Mouse (Mus musculus) stomach, embryonic 16.5 days (tissue): Measurements from ENCODE around the gene Fam198b. TPM values are rescaled to one million over a fixed set of nuclear protein-coding genes. Genes with fewer than 3 reads are reported as not detected.

Experiments used
- ATAC-seq: fragments of 200-750 bp; cut with Nextera tagmentation; 2 replicates; pipeline ENCODE4 v1.8.0; 2017; ENCODE audit warnings: moderate number of reproducible peaks, moderate TSS enrichment; ENCODE audit not compliant: insufficient read depth, low FRiP score
- H3K27ac ChIP-seq: fragments of 300-500 bp; sonication (generic); 2 replicates; pipeline ENCODE4 v1.5.1; 2014; ENCODE audit warnings: low read length
- H3K27me3 ChIP-seq: fragments of 300-500 bp; sonication (generic); 2 replicates; pipeline ENCODE4 v1.6.1; 2014; ENCODE audit warnings: low read length, control low read depth, mixed read lengths; ENCODE audit not compliant: control insufficient read depth, insufficient read depth
- H3K36me3 ChIP-seq: fragments of 300-500 bp; sonication (generic); 2 replicates; pipeline ENCODE4 v1.6.1; 2014; ENCODE audit warnings: low read length; ENCODE audit not compliant: control insufficient read depth, insufficient read depth
- H3K4me1 ChIP-seq: fragments of 300-500 bp; sonication (generic); 2 replicates; pipeline ENCODE4 v1.6.1; 2014; ENCODE audit warnings: low read length, control low read depth, mixed read lengths; ENCODE audit not compliant: control insufficient read depth, insufficient read depth
- H3K4me2 ChIP-seq: fragments of 300-500 bp; sonication (generic); 2 replicates; pipeline ENCODE4 v1.6.1; 2014; ENCODE audit warnings: low read depth, low read length, mixed read lengths
- H3K4me3 ChIP-seq: fragments of 300-500 bp; sonication (generic); replicated peaks from 2 replicates; pipeline ENCODE4 v1.5.1; 2014; ENCODE audit warnings: mild to moderate bottlenecking, low read length
- H3K9ac ChIP-seq: fragments of 300-500 bp; sonication (generic); 2 replicates; pipeline ENCODE4 v1.6.1; 2014; ENCODE audit warnings: low read length
- H3K9me3 ChIP-seq: fragments of 300-500 bp; sonication (generic); replicated peaks from 2 replicates; pipeline ENCODE4 v1.6.1; 2016; ENCODE audit warnings: low read length, control low read depth; ENCODE audit not compliant: control insufficient read depth
- WGBS: fragments of 180-500 bp; shearing (Covaris S2); extraction: QIAGEN DNeasy Blood & Tissue Kit; methylation state at CpG from one replicate; pipeline ENCODE4 v1.1.7; 2014; 5-methylcytosine and 5-hydroxymethylcytosine counted together
- polyA plus RNA-seq: library from polyadenylated mRNA; unstranded; fragments of >200 nt; fragmentation: Nextera tagmentation; extraction: Ambion mirVana; gene quantifications from 2 replicates; pipeline ENCODE4 v1.2.1, GENCODE M21; 2015

Fam198b gene
- polyA plus RNA-seq, 1 experiment from 2014 or later = 19.5 TPM

DNA sequence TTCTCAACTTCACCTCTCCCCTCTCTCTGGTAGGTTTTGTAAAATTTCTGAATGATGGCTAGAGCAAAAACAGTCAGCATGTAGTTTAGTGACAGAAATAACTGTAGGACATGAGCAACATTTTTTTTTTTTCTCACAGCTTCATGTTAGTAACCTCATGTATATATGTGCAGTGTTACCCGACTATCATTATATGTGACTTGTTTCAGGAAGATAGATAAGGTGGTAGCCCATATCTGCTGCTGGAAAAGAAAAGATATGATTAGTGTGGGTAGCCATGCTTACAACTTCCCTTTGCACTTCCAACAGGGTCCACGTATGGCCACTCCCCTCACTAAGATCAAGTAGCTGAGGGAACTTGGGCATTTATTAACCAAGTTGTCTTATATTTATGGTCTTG lies 86.2 kb downstream of the Fam198b start:
- no peak overlapping the region for H3K9ac ChIP-seq
- H3K27me3 ChIP-seq = no peaks in the 10 kb centered on the region
- H3K36me3 ChIP-seq = no peaks in the 10 kb centered on the region
- peaks cover 4% of the 10 kb centered on the region; the same call in 1 of the 2 replicates for H3K4me1 ChIP-seq
- no peak for ATAC-seq
- no peak overlapping the region for H3K4me2 ChIP-seq
- no peak overlapping the region for H3K4me3 ChIP-seq
- WGBS = 52% methylated on average over 2 of the region's 2 CpGs
- H3K27ac ChIP-seq = no peak overlapping the region
- no peaks in the 10 kb centered on the region for H3K9me3 ChIP-seq

DNA sequence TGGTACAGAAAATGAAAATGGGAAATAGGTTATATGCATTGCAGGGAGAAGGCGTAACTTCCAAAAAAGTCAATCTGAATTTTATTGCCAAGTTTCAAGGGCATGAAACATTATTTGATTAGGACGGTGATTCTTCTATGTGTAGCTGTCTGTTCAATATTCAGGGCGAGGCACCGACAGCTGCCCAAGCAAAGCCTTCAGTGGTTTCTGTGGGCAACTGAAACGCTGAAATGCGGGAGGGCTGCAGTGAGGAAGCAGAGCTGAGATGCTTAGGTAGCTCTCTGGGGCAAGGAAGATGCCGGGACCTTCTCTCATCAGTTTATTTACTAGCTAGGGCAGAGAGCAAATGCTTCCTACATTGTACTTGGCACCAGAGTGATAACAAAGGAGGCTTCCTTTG lies 87.2 kb downstream of the Fam198b start:
- 76% methylated on average over 7 of the region's 7 CpGs for WGBS
- ATAC-seq = no peak

DNA sequence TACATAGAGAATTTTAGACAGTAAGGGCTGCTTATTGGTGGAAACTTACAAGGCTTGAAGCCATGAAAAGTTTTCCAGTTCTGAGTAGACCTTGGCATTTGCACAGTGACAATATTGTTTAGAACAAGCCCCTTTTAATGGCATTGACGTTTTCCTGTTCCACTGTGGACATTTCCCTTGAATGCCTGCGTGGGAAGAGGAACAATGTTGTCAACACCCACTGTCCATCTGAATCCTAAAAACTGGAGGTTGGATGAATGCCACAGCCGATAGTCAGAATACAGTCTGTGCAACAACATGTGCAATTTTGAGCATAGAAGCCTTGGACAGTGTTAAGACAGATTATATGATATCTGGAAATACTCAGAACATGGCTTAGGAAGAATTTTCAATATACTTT lies 92.5 kb downstream of the Fam198b start:
- Histone ChIP-seq H3K9ac (no peak overlapping the region), H3K4me2 (no peak overlapping the region), H3K36me3 (no peaks in the 10 kb centered on the region), H3K27ac (no peak overlapping the region), H3K4me1 (peaks cover 8% of the 10 kb centered on the region; the same call in 1 of the 2 replicates), H3K9me3 (no peaks in the 10 kb centered on the region), H3K27me3 (no peaks in the 10 kb centered on the region), H3K4me3 (no peak overlapping the region)
- ATAC-seq = no peak
- 46% methylated on average over 3 of the region's 3 CpGs for WGBS

More for the DNA sequence above, 87.2 kb downstream of the Fam198b start:
- H3K27me3 ChIP-seq = no peaks in the 10 kb centered on the region
- no peak overlapping the region for H3K27ac ChIP-seq
- no peak overlapping the region for H3K4me2 ChIP-seq
- no peak overlapping the region for H3K9ac ChIP-seq
- no peaks in the 10 kb centered on the region for H3K9me3 ChIP-seq
- H3K36me3 ChIP-seq = no peaks in the 10 kb centered on the region
- H3K4me1 ChIP-seq = peaks cover 8% of the 10 kb centered on the region; the same call in 1 of the 2 replicates
- no peak overlapping the region for H3K4me3 ChIP-seq

DNA sequence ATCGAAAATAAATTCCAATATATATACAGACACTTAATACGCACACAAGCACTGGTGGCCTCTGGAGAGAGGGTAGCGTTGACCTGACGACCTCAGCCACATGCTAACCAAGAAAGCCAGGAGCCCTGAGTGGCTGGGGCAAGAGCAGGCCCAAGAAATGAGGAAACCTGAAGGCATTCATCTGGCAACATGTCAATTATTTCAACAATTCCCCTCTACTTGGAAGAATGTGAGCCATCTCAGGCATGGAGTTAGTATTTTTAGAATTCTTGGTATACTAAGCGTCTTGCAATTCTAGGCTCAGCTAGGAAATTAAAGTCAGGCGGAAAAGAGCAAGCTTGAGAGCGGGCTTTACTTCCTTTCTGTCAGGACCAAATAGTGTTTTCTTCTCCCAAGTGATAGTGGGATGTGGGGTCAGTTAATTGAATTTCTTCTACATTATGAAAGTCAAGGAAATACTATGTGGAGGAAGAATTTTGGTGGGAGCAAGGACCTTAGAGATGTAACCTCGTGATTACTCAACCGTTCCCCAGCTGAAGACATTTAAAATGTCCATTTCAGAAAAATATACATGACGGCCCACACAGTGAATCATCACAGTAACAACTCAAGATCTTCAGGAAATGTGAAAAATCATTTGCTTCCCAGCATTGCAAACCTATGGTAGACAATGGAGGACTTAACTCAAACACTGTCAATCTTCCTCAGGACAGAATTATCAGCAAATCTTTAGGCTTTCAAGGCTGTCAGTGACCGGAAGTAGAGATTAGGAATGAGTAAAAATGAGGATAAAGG lies 93.5 kb downstream of the Fam198b start:
- Histone ChIP-seq H3K27ac (peak overlapping the region; percentile 64), H3K9ac (no peak overlapping the region), H3K4me2 (no peak overlapping the region), H3K27me3 (no peaks in the 10 kb centered on the region), H3K36me3 (no peaks in the 10 kb centered on the region), H3K9me3 (no peaks in the 10 kb centered on the region), H3K4me3 (no peak overlapping the region), H3K4me1 (peaks cover 8% of the 10 kb centered on the region; the same call in 1 of the 2 replicates)
- ATAC-seq = no peak
- WGBS = 53% methylated on average over 11 of the region's 11 CpGs

DNA sequence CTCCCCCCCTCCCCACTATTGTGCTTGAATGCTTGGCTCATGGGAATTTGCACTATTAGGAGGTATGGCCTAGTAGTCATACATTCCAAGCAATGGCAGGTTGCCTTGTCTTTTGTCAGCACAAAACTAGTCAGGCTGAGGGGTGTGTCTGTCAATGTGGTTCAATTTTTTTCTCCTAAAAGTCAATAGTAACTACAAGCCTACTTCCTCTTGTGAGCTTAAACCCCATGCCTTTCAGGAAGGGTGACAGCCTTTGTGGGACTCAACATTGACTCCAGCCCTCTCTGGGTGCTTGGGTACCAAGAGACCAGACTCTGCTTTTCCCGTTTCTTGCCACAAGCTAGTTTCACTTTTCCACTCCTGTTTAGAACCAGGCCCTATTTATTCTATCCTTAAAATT lies 96.4 kb downstream of the Fam198b start:
- peak; percentile 53; the same call in 1 of the 2 replicates for ATAC-seq

DNA sequence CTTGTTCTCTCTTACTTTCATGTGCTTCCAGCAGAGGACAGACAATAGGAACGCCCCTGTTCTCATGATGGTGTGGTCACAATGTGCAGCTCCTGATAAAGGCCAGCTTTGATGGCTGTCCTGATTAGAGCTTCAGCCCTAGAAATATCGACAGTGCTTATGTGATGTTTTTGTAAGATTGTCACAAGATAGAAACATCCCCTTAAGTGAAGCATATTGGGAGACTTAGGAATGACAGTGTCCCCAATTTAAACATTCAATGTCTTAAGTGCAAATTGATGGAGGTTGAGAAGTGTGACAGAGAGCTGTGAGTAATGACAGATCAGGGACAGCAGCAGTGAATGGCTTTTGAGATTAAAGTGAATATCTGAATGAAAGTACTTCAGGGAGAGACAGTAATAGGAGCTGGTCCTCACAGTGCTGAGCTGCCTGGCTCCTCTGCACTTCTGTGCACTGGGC lies 99.7 kb downstream of the Fam198b start:
- Histone ChIP-seq H3K9me3 (no peaks in the 10 kb centered on the region), H3K4me1 (no peaks in the 10 kb centered on the region), H3K4me2 (no peak overlapping the region), H3K9ac (no peak overlapping the region), H3K27ac (no peak overlapping the region), H3K4me3 (no peak overlapping the region), H3K27me3 (no peaks in the 10 kb centered on the region), H3K36me3 (no peaks in the 10 kb centered on the region)
- no peak for ATAC-seq
- 66% methylated on average over 2 of the region's 2 CpGs for WGBS

More for the DNA sequence above, 96.4 kb downstream of the Fam198b start:
- Histone ChIP-seq H3K4me3 (no peak overlapping the region), H3K36me3 (no peaks in the 10 kb centered on the region), H3K27ac (peak overlapping the region; percentile 2; the same call in 1 of the 2 replicates), H3K9me3 (no peaks in the 10 kb centered on the region), H3K27me3 (no peaks in the 10 kb centered on the region), H3K4me2 (no peak overlapping the region), H3K9ac (no peak overlapping the region), H3K4me1 (peaks cover 4% of the 10 kb centered on the region; the same call in 1 of the 2 replicates)
- WGBS = 63% methylated on average over 1 of the region's 1 CpGs

DNA sequence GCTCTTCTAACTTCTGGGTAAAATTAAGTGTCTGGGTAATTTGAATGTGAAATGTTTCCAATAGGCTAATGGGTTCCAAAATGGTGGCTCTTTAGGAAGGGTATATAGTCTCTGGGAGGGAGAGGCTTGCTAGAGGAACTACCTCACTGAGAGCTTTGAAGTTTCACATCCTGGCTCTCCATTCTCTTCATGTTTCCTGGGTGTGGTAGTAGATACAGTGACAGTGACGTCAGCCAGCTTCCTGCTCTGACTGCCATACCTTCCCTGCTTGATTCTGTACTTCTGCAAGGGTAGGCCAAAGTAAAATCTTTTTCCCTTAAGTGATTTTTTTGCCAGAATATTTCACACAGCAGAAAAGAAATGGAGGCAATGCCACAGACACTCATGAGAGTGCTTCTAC lies 100.2 kb downstream of the Fam198b start:
- no peaks in the 10 kb centered on the region for H3K27me3 ChIP-seq
- 0 out of 2 replicates have a peak, but pooled peaks cover 1% of the 10 kb centered on the region for H3K4me1 ChIP-seq
- no peak overlapping the region for H3K4me3 ChIP-seq
- H3K9ac ChIP-seq = no peak overlapping the region
- no peak for ATAC-seq
- no peaks in the 10 kb centered on the region for H3K9me3 ChIP-seq
- no peak overlapping the region for H3K4me2 ChIP-seq
- no peak overlapping the region for H3K27ac ChIP-seq
- 45% methylated on average over 1 of the region's 1 CpGs for WGBS
- H3K36me3 ChIP-seq = no peaks in the 10 kb centered on the region

DNA sequence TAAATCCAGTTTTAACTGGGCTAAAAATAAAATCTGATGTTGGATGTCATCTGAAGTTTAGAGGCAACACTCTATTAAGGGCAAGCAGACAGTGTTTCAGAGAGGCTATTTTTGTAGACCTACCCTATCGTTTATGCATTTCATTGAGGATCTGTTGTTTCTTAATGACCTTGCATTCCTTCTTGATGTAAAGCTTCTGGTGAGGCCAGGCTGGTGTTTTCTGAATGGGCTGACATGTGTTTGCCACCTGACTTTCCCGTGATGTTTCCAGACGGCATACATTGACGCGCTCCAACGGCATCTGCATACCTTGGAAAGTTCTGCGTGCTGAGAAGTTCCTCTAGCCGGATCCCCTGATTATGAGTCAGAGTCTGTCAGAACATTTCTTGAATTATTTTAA lies 104.9 kb downstream of the Fam198b start:
- Histone ChIP-seq H3K36me3 (no peaks in the 10 kb centered on the region), H3K9ac (no peak overlapping the region), H3K27me3 (no peaks in the 10 kb centered on the region), H3K4me3 (no peak overlapping the region), H3K27ac (peak overlapping the region; percentile 38; the same call in 1 of the 2 replicates), H3K4me1 (peaks cover 12% of the 10 kb centered on the region), H3K4me2 (no peak overlapping the region), H3K9me3 (no peaks in the 10 kb centered on the region)
- WGBS = 32% methylated on average over 8 of the region's 8 CpGs
- no peak for ATAC-seq

DNA sequence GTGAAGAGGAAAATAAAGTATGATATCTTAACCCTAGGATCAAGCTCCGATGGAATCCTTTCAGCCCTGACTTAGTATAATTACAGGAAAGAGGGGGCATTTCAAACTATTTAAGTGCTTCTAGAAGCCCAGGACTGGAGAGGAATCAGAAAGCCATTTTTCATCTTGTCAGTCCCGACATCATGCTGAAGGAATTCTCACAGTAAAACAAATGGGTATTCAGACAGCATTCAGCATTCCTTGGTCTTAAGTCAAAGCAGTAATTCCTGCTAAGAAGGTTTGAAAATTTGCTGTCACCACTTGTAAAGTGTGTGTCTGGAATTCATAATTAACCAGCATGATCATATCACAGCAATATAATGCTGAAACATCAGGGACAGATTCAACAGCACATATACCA lies 105.6 kb downstream of the Fam198b start:
- 15% methylated on average over 2 of the region's 2 CpGs for WGBS
- Histone ChIP-seq H3K4me1 (peaks cover 12% of the 10 kb centered on the region), H3K27ac (no peak overlapping the region), H3K27me3 (no peaks in the 10 kb centered on the region), H3K36me3 (no peaks in the 10 kb centered on the region), H3K4me3 (no peak overlapping the region), H3K4me2 (no peak overlapping the region), H3K9me3 (no peaks in the 10 kb centered on the region), H3K9ac (no peak overlapping the region)
- ATAC-seq = no peak
